Mouse (Mus musculus) spleen, adult 2 months (tissue): ENCODE data around the gene Pard3.

Experiments
- CTCF ChIP-seq: fragments of 200-500 bp; IDR thresholded peaks from 2 replicates; pipeline ENCODE4 v1.5.1; 2011; ENCODE audit warnings: mild to moderate bottlenecking, inconsistent platforms; ENCODE audit not compliant: insufficient read depth, insufficient read length, insufficient replicate concordance; ENCODE audit errors: extremely low read depth
- POLR2A ChIP-seq: fragments of 200-500 bp; IDR thresholded peaks from 2 replicates; pipeline ENCODE4 v1.6.1; 2011; ENCODE audit warnings: low read depth, low read length, inconsistent platforms

DNA sequence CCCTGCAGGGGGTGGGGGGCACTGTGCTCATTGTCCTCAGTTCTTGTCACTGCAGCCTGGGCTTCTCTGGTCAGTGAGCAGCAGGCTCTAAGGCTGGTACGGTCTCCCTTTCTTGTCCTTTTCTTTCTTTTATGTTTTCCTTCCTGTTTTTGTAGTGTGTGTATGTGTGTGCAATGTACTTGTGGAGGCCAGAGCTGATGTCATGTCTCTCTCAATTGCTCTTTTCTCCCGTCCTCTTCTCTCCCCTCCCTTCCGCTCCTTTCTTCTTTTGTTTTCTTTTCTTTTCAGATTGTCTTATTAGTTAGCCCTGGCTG is 29.4 kb downstream of the Pard3 start:
- TF ChIP-seq CTCF: no peak
- TF ChIP-seq POLR2A: no peak
